Mouse (Mus musculus): ENCODE results near the gene Nup205. TPM values are rescaled to one million over a fixed set of nuclear protein-coding genes. Genes with fewer than 3 reads are reported as not detected.

Gene Nup205
- 36.7 and 40.4 TPM in 2 replicates for polyA plus RNA-seq (2015; fragmentation: Nextera tagmentation; extraction: Ambion mirVana)

- Histone ChIP-seq H3K4me1 (replicated peaks; ENCODE audit: control insufficient read depth, insufficient read depth, low read length) (0 out of 2 replicates have a peak, but pooled peaks cover 4% of the 10 kb centered on the region), H3K36me3 (ENCODE audit: control insufficient read depth, insufficient read depth, low read length) (no peaks in the 10 kb centered on the region)
Observed at GRCm38 (mm10) chr6:35176979-35177649, at the start of gene Nup205. Gene Nup205, plus strand, starts transcription at chr6:35177421.

DNA sequence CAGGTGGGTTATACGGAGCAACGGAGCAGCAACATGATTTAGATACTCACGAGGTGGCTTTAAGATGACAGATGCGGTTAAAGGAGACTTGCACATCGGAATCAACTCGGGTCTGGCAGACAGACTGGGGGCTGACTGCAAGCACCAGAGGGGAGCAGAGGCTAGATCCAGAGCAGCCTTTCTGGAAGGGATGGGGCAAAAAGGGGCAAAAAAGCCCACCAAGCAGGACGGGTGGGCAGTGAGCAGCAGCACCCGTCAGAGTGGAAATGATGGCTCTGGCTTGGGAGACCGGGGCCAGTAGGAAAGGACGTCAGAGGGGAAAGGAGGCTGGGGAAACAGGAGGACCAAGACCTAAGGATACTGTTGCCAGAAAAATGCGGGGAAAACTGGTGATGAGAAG is 44.4 kb upstream of the Nup205 start:
- Histone ChIP-seq H3K27ac (ENCODE audit: low read length) (peak overlapping the region; percentile 85), H3K4me1 (replicated peaks; ENCODE audit: control insufficient read depth, insufficient read depth, low read length) (peaks cover 8% of the 10 kb centered on the region), H3K27me3 (ENCODE audit: control insufficient read depth, insufficient read depth, low read depth, low read length) (no peaks in the 10 kb centered on the region), H3K9me3 (ENCODE audit: control insufficient read depth, low read length) (no peaks in the 10 kb centered on the region), H3K4me2 (ENCODE audit: low read depth, low read length) (peak overlapping the region; percentile 92), H3K9ac (ENCODE audit: low read length) (peak overlapping the region; percentile 86), H3K4me3 (ENCODE audit: low read length) (peak overlapping the region; percentile 84), H3K36me3 (ENCODE audit: control insufficient read depth, insufficient read depth, low read length) (no peaks in the 10 kb centered on the region)
- 0% methylated on average over 11 of the region's 11 CpGs for WGBS
- no peak; the same call in none of the 2 replicates for ATAC-seq (ENCODE audit: low read depth)

More at GRCm38 (mm10) chr6:35176979-35177649, at the start of gene Nup205:
- no peaks in the 10 kb centered on the region for H3K27me3 ChIP-seq (ENCODE audit: control insufficient read depth, insufficient read depth, low read depth, low read length)
- WGBS = 3% methylated on average over 34 of the region's 34 CpGs
- H3K9ac ChIP-seq (ENCODE audit: low read length) = peak within 1 kb of the TSS; percentile 92
- H3K9me3 ChIP-seq (ENCODE audit: control insufficient read depth, low read length) = no peaks in the 10 kb centered on the region
- H3K27ac ChIP-seq (ENCODE audit: low read length) = peak within 1 kb of the TSS; percentile 97
- peak within 1 kb of the TSS; percentile 87 for H3K4me2 ChIP-seq (ENCODE audit: low read depth, low read length)
- peak within 1 kb of the TSS; percentile 70 for H3K4me3 ChIP-seq (ENCODE audit: low read length)
- ATAC-seq (ENCODE audit: low read depth) = peak; percentile 95

GRCm38 (mm10) chr6:35133246-35133578 is 44.0 kb upstream of the Nup205 start:
- peak overlapping the region; percentile 92 for H3K4me2 ChIP-seq (ENCODE audit: low read depth, low read length)
- 0% methylated on average over 20 of the region's 25 CpGs for WGBS
- H3K4me1 ChIP-seq (replicated peaks; ENCODE audit: control insufficient read depth, insufficient read depth, low read length) = peaks cover 8% of the 10 kb centered on the region
- H3K36me3 ChIP-seq (ENCODE audit: control insufficient read depth, insufficient read depth, low read length) = no peaks in the 10 kb centered on the region
- peak overlapping the region; percentile 85 for H3K27ac ChIP-seq (ENCODE audit: low read length)
- peak overlapping the region; percentile 86 for H3K9ac ChIP-seq (ENCODE audit: low read length)
- no peaks in the 10 kb centered on the region for H3K9me3 ChIP-seq (ENCODE audit: control insufficient read depth, low read length)
- ATAC-seq (ENCODE audit: low read depth) = peak; percentile 91
- H3K4me3 ChIP-seq (ENCODE audit: low read length) = peak overlapping the region; percentile 84
- no peaks in the 10 kb centered on the region for H3K27me3 ChIP-seq (ENCODE audit: control insufficient read depth, insufficient read depth, low read depth, low read length)

GRCm38 (mm10) chr6:35133579-35134488 is 43.4 kb upstream of the Nup205 start, which contains the start of gene Cnot4:
Gene Cnot4, minus strand, starts transcription at chr6:35133724.
- Histone ChIP-seq H3K36me3 (ENCODE audit: control insufficient read depth, insufficient read depth, low read length) (no peaks in the 10 kb centered on the region), H3K27me3 (ENCODE audit: control insufficient read depth, insufficient read depth, low read depth, low read length) (no peaks in the 10 kb centered on the region), H3K9me3 (ENCODE audit: control insufficient read depth, low read length) (no peaks in the 10 kb centered on the region), H3K4me1 (replicated peaks; ENCODE audit: control insufficient read depth, insufficient read depth, low read length) (peaks cover 8% of the 10 kb centered on the region), H3K9ac (ENCODE audit: low read length) (peak within 1 kb of the TSS; percentile 86), H3K4me3 (ENCODE audit: low read length) (peak within 1 kb of the TSS; percentile 84), H3K27ac (ENCODE audit: low read length) (peak within 1 kb of the TSS; percentile 85), H3K4me2 (ENCODE audit: low read depth, low read length) (peak within 1 kb of the TSS; percentile 92)
- peak; percentile 99 for ATAC-seq (ENCODE audit: low read depth)
- under 1% methylated on average over 50 of the region's 55 CpGs for WGBS

- peak overlapping the region; percentile 84; the same call in 1 of the 2 replicates for H3K4me3 ChIP-seq (ENCODE audit: low read length)
- WGBS = 44% methylated on average over 2 of the region's 2 CpGs
- no peak overlapping the region for H3K27ac ChIP-seq (ENCODE audit: low read length)
- no peaks in the 10 kb centered on the region for H3K27me3 ChIP-seq (ENCODE audit: control insufficient read depth, insufficient read depth, low read depth, low read length)
- peak overlapping the region; percentile 79 for H3K4me2 ChIP-seq (ENCODE audit: low read depth, low read length)
- H3K9ac ChIP-seq (ENCODE audit: low read length) = no peak overlapping the region
- no peaks in the 10 kb centered on the region for H3K9me3 ChIP-seq (ENCODE audit: control insufficient read depth, low read length)
- H3K36me3 ChIP-seq (ENCODE audit: control insufficient read depth, insufficient read depth, low read length) = no peaks in the 10 kb centered on the region
- no peak for ATAC-seq (ENCODE audit: low read depth)
- H3K4me1 ChIP-seq (replicated peaks; ENCODE audit: control insufficient read depth, insufficient read depth, low read length) = peaks cover 8% of the 10 kb centered on the region
Observed at GRCm38 (mm10) chr6:35134844-35135243, 42.4 kb upstream of the Nup205 start.

GRCm38 (mm10) chr6:35140351-35140750 is 36.9 kb upstream of the Nup205 start:
- no peak overlapping the region for H3K9ac ChIP-seq (ENCODE audit: low read length)
- no peak overlapping the region for H3K4me3 ChIP-seq (ENCODE audit: low read length)
- no peaks in the 10 kb centered on the region for H3K4me1 ChIP-seq (replicated peaks; ENCODE audit: control insufficient read depth, insufficient read depth, low read length)
- 86% methylated on average over 1 of the region's 1 CpGs for WGBS
- H3K36me3 ChIP-seq (ENCODE audit: control insufficient read depth, insufficient read depth, low read length) = no peaks in the 10 kb centered on the region
- no peaks in the 10 kb centered on the region for H3K9me3 ChIP-seq (ENCODE audit: control insufficient read depth, low read length)
- no peak overlapping the region for H3K4me2 ChIP-seq (ENCODE audit: low read depth, low read length)
- no peak overlapping the region for H3K27ac ChIP-seq (ENCODE audit: low read length)
- no peak for ATAC-seq (ENCODE audit: low read depth)
- no peaks in the 10 kb centered on the region for H3K27me3 ChIP-seq (ENCODE audit: control insufficient read depth, insufficient read depth, low read depth, low read length)

- WGBS = 83% methylated on average over 2 of the region's 2 CpGs
- no peak overlapping the region for H3K27ac ChIP-seq (ENCODE audit: low read length)
- no peaks in the 10 kb centered on the region for H3K27me3 ChIP-seq (ENCODE audit: control insufficient read depth, insufficient read depth, low read depth, low read length)
- H3K9me3 ChIP-seq (ENCODE audit: control insufficient read depth, low read length) = no peaks in the 10 kb centered on the region
- H3K4me2 ChIP-seq (ENCODE audit: low read depth, low read length) = no peak overlapping the region
- H3K36me3 ChIP-seq (ENCODE audit: control insufficient read depth, insufficient read depth, low read length) = no peaks in the 10 kb centered on the region
- no peaks in the 10 kb centered on the region for H3K4me1 ChIP-seq (replicated peaks; ENCODE audit: control insufficient read depth, insufficient read depth, low read length)
- no peak overlapping the region for H3K4me3 ChIP-seq (ENCODE audit: low read length)
- no peak for ATAC-seq (ENCODE audit: low read depth)
- no peak overlapping the region for H3K9ac ChIP-seq (ENCODE audit: low read length)
Observed at GRCm38 (mm10) chr6:35145569-35145968, 31.7 kb upstream of the Nup205 start.

DNA sequence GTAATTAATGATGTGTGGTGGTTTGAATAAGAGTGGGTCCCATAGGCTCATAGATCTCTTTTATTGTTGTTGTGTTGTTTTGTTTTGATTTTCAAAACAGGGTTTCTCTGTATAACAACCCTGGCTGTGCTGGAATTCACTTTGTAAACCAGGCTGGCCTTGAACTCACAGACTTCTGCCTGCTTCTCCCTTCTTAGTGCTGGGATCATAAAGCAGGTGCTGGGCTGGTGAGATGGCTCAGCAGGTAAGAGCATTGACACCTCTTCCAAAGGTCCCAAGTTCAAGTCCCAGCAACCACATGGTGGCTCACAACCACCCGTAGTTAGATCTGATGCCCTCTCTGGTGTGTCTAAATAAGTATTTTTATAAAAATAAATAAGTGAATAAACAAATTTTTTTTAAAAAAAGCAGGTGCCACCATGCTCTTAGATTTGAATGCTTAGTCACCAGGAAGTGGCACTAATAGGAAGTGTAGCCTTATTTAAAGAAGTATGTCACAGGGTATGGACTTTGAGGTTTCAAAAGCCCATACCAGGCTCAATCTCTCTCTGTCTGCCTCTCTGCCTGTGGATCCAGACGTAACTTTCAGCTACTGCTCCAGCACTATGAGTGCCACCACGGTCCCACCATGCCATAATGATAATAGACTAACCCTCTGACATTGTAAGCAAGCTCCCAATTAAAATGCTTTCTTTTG is 29.3 kb upstream of the Nup205 start:
- ATAC-seq (ENCODE audit: low read depth) = no peak
- Histone ChIP-seq H3K27me3 (ENCODE audit: control insufficient read depth, insufficient read depth, low read depth, low read length) (no peaks in the 10 kb centered on the region), H3K9ac (ENCODE audit: low read length) (no peak overlapping the region), H3K9me3 (ENCODE audit: control insufficient read depth, low read length) (no peaks in the 10 kb centered on the region), H3K4me2 (ENCODE audit: low read depth, low read length) (no peak overlapping the region), H3K4me3 (ENCODE audit: low read length) (no peak overlapping the region), H3K36me3 (ENCODE audit: control insufficient read depth, insufficient read depth, low read length) (no peaks in the 10 kb centered on the region), H3K4me1 (replicated peaks; ENCODE audit: control insufficient read depth, insufficient read depth, low read length) (no peaks in the 10 kb centered on the region), H3K27ac (ENCODE audit: low read length) (no peak overlapping the region)
- WGBS = 79% methylated on average over 3 of the region's 3 CpGs

DNA sequence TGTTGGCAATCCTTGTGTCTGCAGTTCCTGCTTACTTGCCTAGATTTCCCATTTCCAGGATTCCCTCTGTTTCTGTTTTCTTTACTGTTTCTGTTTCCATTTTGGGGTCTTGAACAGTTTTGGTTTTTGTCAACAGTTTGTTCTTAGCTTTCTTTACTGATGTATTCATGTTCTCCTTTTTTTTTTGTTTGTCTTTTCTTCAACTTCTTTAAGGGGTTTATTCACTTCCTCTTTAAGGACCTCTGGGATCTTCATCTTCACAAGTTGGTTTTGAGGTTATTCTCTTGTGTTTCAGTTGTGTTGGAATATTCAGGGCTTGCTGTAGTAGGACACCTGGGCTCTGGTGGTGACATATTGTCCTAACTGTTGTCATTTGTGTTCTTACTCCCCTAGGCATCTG is 22.7 kb upstream of the Nup205 start:
- Histone ChIP-seq H3K36me3 (ENCODE audit: control insufficient read depth, insufficient read depth, low read length) (no peaks in the 10 kb centered on the region), H3K9ac (ENCODE audit: low read length) (no peak overlapping the region)

More for the DNA sequence above, 22.7 kb upstream of the Nup205 start:
- Histone ChIP-seq H3K27me3 (ENCODE audit: control insufficient read depth, insufficient read depth, low read depth, low read length) (no peaks in the 10 kb centered on the region), H3K4me1 (replicated peaks; ENCODE audit: control insufficient read depth, insufficient read depth, low read length) (no peaks in the 10 kb centered on the region), H3K4me2 (ENCODE audit: low read depth, low read length) (no peak overlapping the region), H3K4me3 (ENCODE audit: low read length) (no peak overlapping the region), H3K9me3 (ENCODE audit: control insufficient read depth, low read length) (no peaks in the 10 kb centered on the region), H3K27ac (ENCODE audit: low read length) (no peak overlapping the region)
- no peak for ATAC-seq (ENCODE audit: low read depth)
